In genomic region chr2:163048125-163048524, GRCm38 (mm10) we compare ENCODE assay signal across 9 mouse cellular contexts. TPM values are rescaled to one million over a fixed set of nuclear protein-coding genes. Genes with fewer than 3 reads are reported as not detected.
DNase-seq lines count a peak whose midpoint lies in the region; ATAC-seq and TF ChIP-seq lines count a peak whose summit lies in the region.
"Had no signal": no experiment of that assay in that cellular context is flagged by ENCODE, and none has a peak within 500 bp of the region (broad histone marks: within the 10 kb centered on the region; RNA-seq: fewer than 3 reads in every experiment).

No protein-coding gene starts in this region.

- no peaks in the 10 kb centered on the region for H3K9me3 ChIP-seq in G1E (replicated peaks)
- H3K9me3 ChIP-seq in forebrain, embryonic 16.5 days (ENCODE audit: control insufficient read depth, low read length) = no peaks in the 10 kb centered on the region
- H3K9me3 ChIP-seq in liver, postnatal 0 days (ENCODE audit: low read length) = no peaks in the 10 kb centered on the region
- no peaks in the 10 kb centered on the region for H3K9me3 ChIP-seq in neural tube, embryonic 15.5 days (replicated peaks)

- ATAC-seq in G1E (ENCODE audit: extremely low read depth, insufficient number of reproducible peaks, low FRiP score, poor library complexity, severe bottlenecking) = peak; percentile 63
- peak; percentile 81 for ATAC-seq in forebrain, embryonic 16.5 days
- peak; percentile 62 for ATAC-seq in liver, postnatal 0 days
- ATAC-seq in neural tube, embryonic 15.5 days (ENCODE audit: low FRiP score) = peak; percentile 63; the same call in 1 of the 2 replicates

- H3K36me3 ChIP-seq in G1E (replicated peaks) = peaks cover 70% of the 10 kb centered on the region
- H3K36me3 ChIP-seq in forebrain, embryonic 16.5 days (ENCODE audit: control insufficient read depth, insufficient read depth) = peaks cover 8% of the 10 kb centered on the region; the same call in 1 of the 2 replicates
- H3K36me3 ChIP-seq in liver, postnatal 0 days (replicated peaks; ENCODE audit: insufficient read depth, low read length) = peaks cover 21% of the 10 kb centered on the region
- peaks cover 38% of the 10 kb centered on the region for H3K36me3 ChIP-seq in neural tube, embryonic 15.5 days

- H3K9ac ChIP-seq in forebrain, embryonic 16.5 days (replicated peaks; ENCODE audit: low read depth, low read length) = peak overlapping the region; percentile 39; the same call in 1 of the 2 replicates
- H3K9ac ChIP-seq in liver, postnatal 0 days (replicated peaks) = no peak overlapping the region
- 0 out of 2 replicates have a peak overlapping the region, but pooled peaks have one; percentile 30 for H3K9ac ChIP-seq in neural tube, embryonic 15.5 days (replicated peaks)

- 3% methylated on average over 10 of the region's 10 CpGs for WGBS in forebrain, embryonic 16.5 days
- 4% methylated on average over 10 of the region's 10 CpGs for WGBS in liver, postnatal 0 days (ENCODE audit: insufficient replicate concordance)
- 4% methylated on average over 10 of the region's 10 CpGs for WGBS in neural tube, embryonic 15.5 days

- no peaks in the 10 kb centered on the region for H3K27me3 ChIP-seq in G1E (ENCODE audit: insufficient read depth, low read length)
- no peaks in the 10 kb centered on the region for H3K27me3 ChIP-seq in forebrain, embryonic 16.5 days (replicated peaks; ENCODE audit: control insufficient read depth, insufficient read depth, low read length)
- H3K27me3 ChIP-seq in liver, postnatal 0 days (ENCODE audit: insufficient read depth, low read length) = no peaks in the 10 kb centered on the region
- no peaks in the 10 kb centered on the region for H3K27me3 ChIP-seq in neural tube, embryonic 15.5 days (replicated peaks)

- no peak overlapping the region for H3K27ac ChIP-seq in forebrain, embryonic 16.5 days (ENCODE audit: low read length)
- no peak overlapping the region for H3K27ac ChIP-seq in liver, postnatal 0 days (ENCODE audit: low read depth)
- H3K27ac ChIP-seq in neural tube, embryonic 15.5 days (replicated peaks) = no peak overlapping the region
- H3K27ac ChIP-seq: macrophage had no signal

- peak overlapping the region; percentile 58 for H3K4me2 ChIP-seq in forebrain, embryonic 16.5 days (ENCODE audit: low read length)
- H3K4me2 ChIP-seq in liver, postnatal 0 days (ENCODE audit: low read depth, low read length) = peak overlapping the region; percentile 61
- peak overlapping the region; percentile 63 for H3K4me2 ChIP-seq in neural tube, embryonic 15.5 days

- no peak for DNase-seq in G1E (ENCODE audit: low spot score)
- DNase-seq in cerebellum, adult 18-20 months = peak; percentile 64 to 66
- peak; percentile 5 for DNase-seq in heart, postnatal 25 days (ENCODE audit: low spot score)
- DNase-seq in layer of hippocampus, adult 11-12 months (ENCODE audit: low spot score) = peak; percentile 67
- peak; percentile 81 for DNase-seq in liver, postnatal 0 days
- peak; percentile 84 for DNase-seq in testis, postnatal 10 days (ENCODE audit: low spot score)

- no peaks in the 10 kb centered on the region for H3K4me1 ChIP-seq in G1E (ENCODE audit: insufficient read depth, low read depth, low read length)
- 0 out of 2 replicates have a peak, but pooled peaks cover 3% of the 10 kb centered on the region for H3K4me1 ChIP-seq in forebrain, embryonic 16.5 days (replicated peaks; ENCODE audit: control insufficient read depth, insufficient read depth, low read length)
- H3K4me1 ChIP-seq in liver, postnatal 0 days (ENCODE audit: insufficient read depth) = 0 out of 2 replicates have a peak, but pooled peaks cover 4% of the 10 kb centered on the region
- H3K4me1 ChIP-seq in neural tube, embryonic 15.5 days = peaks cover 2% of the 10 kb centered on the region; the same call in 1 of the 2 replicates

- intact Hi-C loops in heart, postnatal 25 days (cut with DNase I) = loop anchor here (5.0 kb wide), 2 partner anchors 284 to 354 kb away; no protein-coding TSS in a partner anchor

- TF ChIP-seq CTCF in G1E (IDR thresholded peaks at IDR 0.05; ENCODE audit: low read depth, low read length) = 0 out of 2 replicates have a peak, but pooled peaks have one; percentile 18
- TF ChIP-seq CTCF in liver, postnatal 0 days (IDR thresholded peaks at IDR 0.05; ENCODE audit: low read depth) = peak; percentile 88

- no peak for TF ChIP-seq EP300 in liver, postnatal 0 days (IDR thresholded peaks at IDR 0.05; ENCODE audit: low read depth)

- no peak overlapping the region for H3K4me3 ChIP-seq in G1E (ENCODE audit: low read depth, low read length)
- H3K4me3 ChIP-seq in forebrain, embryonic 16.5 days (replicated peaks; ENCODE audit: low read length) = peak overlapping the region; percentile 38
- H3K4me3 ChIP-seq in liver, postnatal 0 days (ENCODE audit: low read depth, low read length) = no peak overlapping the region
- H3K4me3 ChIP-seq in neural tube, embryonic 15.5 days (replicated peaks) = peak overlapping the region; percentile 33

RNA-seq across cellular contexts. Expression of gene Mybl2, which starts 6.4 kb away (rescaled TPM):
- total RNA-seq in G1E (2014; fragmentation: Nextera tagmentation) (46.5 and 55.2 TPM in 2 replicates), G1E (2017) (37.6 and 43.8 TPM in 2 replicates)
- 105 and 122 TPM in 2 replicates for polyA plus RNA-seq in G1E (2012)
- 9.9 and 10.9 TPM in 2 replicates for polyA plus RNA-seq in forebrain, embryonic 16.5 days (2015; fragmentation: Nextera tagmentation; extraction: Ambion mirVana)
- total RNA-seq in heart, postnatal 25 days (2021) = under 1 TPM; 0.62 to 0.89 TPM
- 23.2 and 24.2 TPM in 2 replicates for polyA plus RNA-seq in liver, postnatal 0 days (2015; fragmentation: Nextera tagmentation; extraction: Ambion mirVana)
- polyA plus RNA-seq in neural tube, embryonic 15.5 days (2015; fragmentation: Nextera tagmentation; extraction: Ambion mirVana) = 2.8 and 9.3 TPM in 2 replicates

RNA-seq across cellular contexts. Expression of gene Ift52, which starts 31.0 kb away (rescaled TPM):
- total RNA-seq in G1E (2014; fragmentation: Nextera tagmentation) (40.9 and 43.8 TPM in 2 replicates), G1E (2017) (23.9 and 27.8 TPM in 2 replicates)
- 4.6 and 6.4 TPM in 2 replicates for polyA plus RNA-seq in G1E (2012)
- polyA plus RNA-seq in forebrain, embryonic 16.5 days (2015; fragmentation: Nextera tagmentation; extraction: Ambion mirVana) = 38.0 and 38.1 TPM in 2 replicates
- total RNA-seq in heart, postnatal 25 days (2021) = 10 to 100 TPM; 16.7 to 17.7 TPM
- 18.4 and 19.5 TPM in 2 replicates for polyA plus RNA-seq in liver, postnatal 0 days (2015; fragmentation: Nextera tagmentation; extraction: Ambion mirVana)
- polyA plus RNA-seq in neural tube, embryonic 15.5 days (2015; fragmentation: Nextera tagmentation; extraction: Ambion mirVana) = 32.7 and 37.9 TPM in 2 replicates

RNA-seq across cellular contexts. Expression of gene Gtsf1l, which starts 39.5 kb away (rescaled TPM):
- not detected in 2 replicates for total RNA-seq in G1E (2014; fragmentation: Nextera tagmentation)
- total RNA-seq in G1E (2017) = 0.38 TPM in 1 of 2 replicates, not detected in the other
- not detected in 2 replicates for polyA plus RNA-seq in G1E (2012)
- polyA plus RNA-seq in forebrain, embryonic 16.5 days (2015; fragmentation: Nextera tagmentation; extraction: Ambion mirVana) = not detected in 2 replicates
- total RNA-seq in heart, postnatal 25 days (2021) = not detected
- polyA plus RNA-seq in liver, postnatal 0 days (2015; fragmentation: Nextera tagmentation; extraction: Ambion mirVana) = not detected in 2 replicates
- polyA plus RNA-seq in neural tube, embryonic 15.5 days (2015; fragmentation: Nextera tagmentation; extraction: Ambion mirVana) = not detected in 2 replicates
- polyA plus RNA-seq: macrophage had no signal

Comparison
In these comparisons a context has a peak if more than half of its experiments do, and no peak if none do; other contexts are left out.
1. H3K4me3 ChIP-seq: peak in forebrain, embryonic 16.5 days (single experiment) and neural tube, embryonic 15.5 days (single experiment); none in G1E (single experiment) and liver, postnatal 0 days (single experiment).
2. Peak in every context shown above with its lines, with median percentiles within 50 percentile points of each other: ATAC-seq and H3K4me2 ChIP-seq.